Mouse (Mus musculus) gastrocnemius, postnatal 4 days (tissue): Measurements from ENCODE around the gene Tmtc1. TPM values are rescaled to one million over a fixed set of nuclear protein-coding genes. Genes with fewer than 3 reads are reported as not detected.

ENCODE experiments used
- DNase-seq, 2 experiments: peaks; one replicate each; pipeline ENCODE4 v3.0.0; 2021 to 2022; ENCODE audit warnings: low spot score in 2 of 2, mixed read lengths in 2 of 2
- long read RNA-seq, 2 experiments: library from polyadenylated mRNA; stranded (forward); transcript quantifications; one replicate each; pipeline ENCODE4 v2.0.0; 2021
- total RNA-seq, 2 experiments: library from RNA; stranded (reverse); gene quantifications; 2 replicates each; pipeline ENCODE4 v1.2.3; 2021

The Tmtc1 gene
- 10 to 100 TPM; 27.4 to 30.2 TPM for total RNA-seq
- long read RNA-seq, experiment 1, full-length matches to known transcripts, result 6 of 13 reads
- long read RNA-seq, experiment 1, partial matches to known transcripts, result 5 of 13 reads
- long read RNA-seq, experiment 1, other reads (novel, unspliced or antisense), result 2 of 13 reads
- long read RNA-seq, experiment 2, full-length matches to known transcripts, result 5 of 15 reads
- long read RNA-seq, experiment 2, partial matches to known transcripts, result 4 of 15 reads
- long read RNA-seq, experiment 2, other reads (novel, unspliced or antisense), result 6 of 15 reads

GRCm38 (mm10) chr6:148443726-148444701 is at the start of gene Tmtc1:
Gene Tmtc1 (minus strand): TSS chr6:148444389.
- peak; percentile 62 to 68 for DNase-seq

GRCm38 (mm10) chr6:148491849-148492248 is 47.7 kb upstream of the Tmtc1 start:
- no peak for DNase-seq

- DNase-seq, result no peak
Observed at GRCm38 (mm10) chr6:148486756-148487155, 42.6 kb upstream of the Tmtc1 start.

- no peak for DNase-seq
Observed at GRCm38 (mm10) chr6:148481894-148482293, 37.7 kb upstream of the Tmtc1 start.

GRCm38 (mm10) chr6:148479671-148480237 is 35.6 kb upstream of the Tmtc1 start:
- no peak for DNase-seq

GRCm38 (mm10) chr6:148478350-148478749 is 34.2 kb upstream of the Tmtc1 start:
- DNase-seq, result no peak

GRCm38 (mm10) chr6:148472289-148472688 is 28.1 kb upstream of the Tmtc1 start:
- no peak for DNase-seq

- peak; percentile 41 to 83 for DNase-seq
Observed at GRCm38 (mm10) chr6:148467924-148468389, 23.8 kb upstream of the Tmtc1 start.

- DNase-seq, result peak in 1 of 2 experiments; percentile 15
Observed at GRCm38 (mm10) chr6:148467170-148467921, 23.2 kb upstream of the Tmtc1 start.

- DNase-seq, result no peak
Observed at GRCm38 (mm10) chr6:148459636-148460035, 15.4 kb upstream of the Tmtc1 start.

- no peak for DNase-seq
Observed at GRCm38 (mm10) chr6:148455470-148455869, 11.3 kb upstream of the Tmtc1 start.

GRCm38 (mm10) chr6:148454740-148455139 is 10.6 kb upstream of the Tmtc1 start:
- no peak for DNase-seq

- DNase-seq, result no peak
Observed at GRCm38 (mm10) chr6:148448151-148448550, 4.0 kb upstream of the Tmtc1 start.

- DNase-seq, result no peak
Observed at GRCm38 (mm10) chr6:148446113-148446512, 1.9 kb upstream of the Tmtc1 start.

GRCm38 (mm10) chr6:148444796-148445195 is 607 bp upstream of the Tmtc1 start:
- no peak for DNase-seq

GRCm38 (mm10) chr6:148443291-148443725 is 881 bp downstream of the Tmtc1 start:
- no peak for DNase-seq

GRCm38 (mm10) chr6:148442671-148443290 is 1.4 kb downstream of the Tmtc1 start:
- no peak for DNase-seq

- DNase-seq, result no peak
Observed at GRCm38 (mm10) chr6:148441871-148442270, 2.3 kb downstream of the Tmtc1 start.

GRCm38 (mm10) chr6:148439101-148439500 is 5.1 kb downstream of the Tmtc1 start:
- no peak for DNase-seq

GRCm38 (mm10) chr6:148437565-148437964 is 6.6 kb downstream of the Tmtc1 start:
- no peak for DNase-seq
